Mouse (Mus musculus) heart, embryonic 10.5 days (tissue): Measurements from ENCODE around the gene Mknk2. TPM values are rescaled to one million over a fixed set of nuclear protein-coding genes. Genes with fewer than 3 reads are reported as not detected.

Experiments
- DNase-seq: peaks from one replicate; pipeline ENCODE4 v3.0.0-alpha.2; 2017; ENCODE audit warnings: low spot score
- H3K27ac ChIP-seq: fragments of 300-500 bp; sonication (generic); 2 replicates; pipeline ENCODE4 v1.5.1; 2016; ENCODE audit warnings: mild to moderate bottlenecking
- H3K27me3 ChIP-seq: fragments of 300-500 bp; sonication (generic); 2 replicates; pipeline ENCODE4 v1.6.1; 2016; ENCODE audit warnings: mild to moderate bottlenecking; ENCODE audit not compliant: poor library complexity, insufficient read depth, severe bottlenecking
- H3K36me3 ChIP-seq: fragments of 300-500 bp; sonication (generic); 2 replicates; pipeline ENCODE4 v1.6.1; 2016; ENCODE audit warnings: mild to moderate bottlenecking, moderate library complexity
- H3K4me1 ChIP-seq: fragments of 300-500 bp; sonication (generic); 2 replicates; pipeline ENCODE4 v1.6.1; 2016; ENCODE audit warnings: mild to moderate bottlenecking
- H3K4me3 ChIP-seq: fragments of 300-500 bp; sonication (generic); 2 replicates; pipeline ENCODE4 v1.5.1; 2016; ENCODE audit warnings: mild to moderate bottlenecking, moderate library complexity
- H3K9me3 ChIP-seq: fragments of 300-500 bp; sonication (generic); 2 replicates; pipeline ENCODE4 v1.6.1; 2016; ENCODE audit warnings: mild to moderate bottlenecking, moderate library complexity
- WGBS: fragments of 180-500 bp; shearing (Covaris S2); methylation state at CpG from one replicate; pipeline ENCODE4 v1.1.7; 2016; 5-methylcytosine and 5-hydroxymethylcytosine counted together
- polyA plus RNA-seq: library from polyadenylated mRNA; unstranded; fragments of >200 nt; fragmentation: Nextera tagmentation; extraction: Ambion mirVana; gene quantifications from 2 replicates; pipeline ENCODE4 v1.2.1, GENCODE M21; 2016

The Mknk2 gene
- polyA plus RNA-seq, 1 experiment from 2014 or later, result 92.0 TPM

DNA sequence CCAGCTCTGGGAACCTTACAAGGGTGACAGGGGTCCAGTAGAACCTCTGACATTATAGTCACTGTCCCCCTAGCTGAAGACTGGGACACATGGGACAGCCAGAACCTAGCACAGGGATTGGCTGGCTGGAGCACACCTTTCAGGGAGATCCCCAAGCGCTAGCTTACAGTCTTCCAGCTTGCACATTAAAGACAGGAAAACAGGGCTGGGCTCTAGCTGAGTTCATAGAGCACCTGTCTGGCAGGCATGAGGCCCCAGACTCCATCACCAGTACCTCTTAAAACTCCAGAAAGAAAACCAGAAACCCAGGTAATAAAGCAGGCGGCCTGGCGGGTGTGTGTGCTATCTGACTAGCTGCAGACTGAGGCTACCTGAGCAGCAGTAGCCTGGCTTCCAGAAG, 4.2 kb downstream of the Mknk2 start:
- H3K27me3 ChIP-seq, result no peaks in the 10 kb centered on the region
- no peaks in the 10 kb centered on the region for H3K9me3 ChIP-seq
- H3K4me1 ChIP-seq, result peaks cover 71% of the 10 kb centered on the region
- DNase-seq, result no peak
- H3K36me3 ChIP-seq, result peaks cover 45% of the 10 kb centered on the region
- peak overlapping the region; percentile 95; the same call in 1 of the 2 replicates for H3K4me3 ChIP-seq
- WGBS, result 96% methylated on average over 3 of the region's 3 CpGs
- H3K27ac ChIP-seq, result peak overlapping the region; percentile 98; the same call in 1 of the 2 replicates

DNA sequence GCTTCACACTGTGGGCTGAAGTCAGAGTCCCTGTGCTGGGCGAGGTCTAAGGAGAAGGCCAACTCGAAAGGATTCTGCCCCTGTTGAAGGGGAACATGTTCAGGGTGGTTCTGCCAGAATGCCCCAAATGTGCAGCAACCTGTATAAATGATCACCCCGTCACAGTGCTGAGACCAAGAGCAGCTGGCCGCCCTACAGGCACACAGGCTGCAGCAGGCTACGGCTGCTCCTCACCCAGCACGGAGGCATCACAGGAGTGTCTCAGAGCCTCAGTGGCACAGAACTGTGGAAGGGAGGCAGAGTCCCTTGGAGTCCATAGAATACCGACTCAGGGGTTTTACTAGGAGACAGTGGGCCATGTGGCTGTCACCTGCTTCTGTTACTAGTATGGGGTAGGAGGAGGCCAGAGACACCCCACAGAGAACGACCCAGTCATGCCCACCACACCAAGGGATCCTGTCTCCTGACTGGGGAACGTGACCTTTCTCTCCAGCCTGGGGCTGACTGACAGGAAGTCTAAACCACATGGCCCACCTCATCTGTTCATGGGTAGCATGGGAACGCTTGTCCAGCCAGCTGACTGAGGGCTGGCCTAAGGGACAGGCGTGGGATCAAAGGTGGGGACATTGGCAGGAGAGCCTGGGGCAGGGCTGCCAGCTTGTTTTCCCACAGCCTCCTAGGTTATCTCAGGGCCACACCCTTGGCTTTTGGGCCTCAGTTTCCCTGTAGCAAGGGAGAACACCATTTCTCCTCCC, 5.8 kb downstream of the Mknk2 start:
- DNase-seq, result no peak
- Histone ChIP-seq H3K27me3 (no peaks in the 10 kb centered on the region), H3K9me3 (no peaks in the 10 kb centered on the region), H3K36me3 (peaks cover 61% of the 10 kb centered on the region), H3K27ac (0 out of 2 replicates have a peak overlapping the region, but pooled peaks have one; percentile 9), H3K4me3 (no peak overlapping the region), H3K4me1 (peaks cover 55% of the 10 kb centered on the region)
- WGBS, result 84% methylated on average over 11 of the region's 11 CpGs

DNA sequence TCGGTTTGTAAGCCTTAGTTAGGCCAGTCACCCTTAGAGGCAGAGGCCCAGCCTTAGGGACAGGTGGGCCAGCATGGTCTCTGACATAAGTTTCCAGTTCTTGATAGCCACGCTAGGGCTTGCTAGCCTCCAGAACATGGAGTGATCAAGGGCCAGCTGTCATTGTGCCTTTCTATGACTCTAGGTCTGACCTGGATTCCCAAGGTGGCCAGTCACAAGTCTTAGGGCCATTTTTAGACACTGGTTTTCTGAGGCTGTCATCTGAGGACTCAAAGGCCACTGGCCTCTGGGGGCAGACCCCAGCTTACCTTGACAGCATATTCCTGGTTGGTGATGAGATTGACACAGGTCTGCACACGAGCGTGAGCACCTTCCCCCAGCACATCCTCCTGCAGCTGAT, 6.7 kb downstream of the Mknk2 start:
- no peaks in the 10 kb centered on the region for H3K27me3 ChIP-seq
- no peaks in the 10 kb centered on the region for H3K9me3 ChIP-seq
- no peak overlapping the region for H3K4me3 ChIP-seq
- H3K36me3 ChIP-seq, result peaks cover 69% of the 10 kb centered on the region
- DNase-seq, result no peak
- no peak overlapping the region for H3K27ac ChIP-seq
- 90% methylated on average over 4 of the region's 4 CpGs for WGBS
- H3K4me1 ChIP-seq, result peaks cover 55% of the 10 kb centered on the region

DNA sequence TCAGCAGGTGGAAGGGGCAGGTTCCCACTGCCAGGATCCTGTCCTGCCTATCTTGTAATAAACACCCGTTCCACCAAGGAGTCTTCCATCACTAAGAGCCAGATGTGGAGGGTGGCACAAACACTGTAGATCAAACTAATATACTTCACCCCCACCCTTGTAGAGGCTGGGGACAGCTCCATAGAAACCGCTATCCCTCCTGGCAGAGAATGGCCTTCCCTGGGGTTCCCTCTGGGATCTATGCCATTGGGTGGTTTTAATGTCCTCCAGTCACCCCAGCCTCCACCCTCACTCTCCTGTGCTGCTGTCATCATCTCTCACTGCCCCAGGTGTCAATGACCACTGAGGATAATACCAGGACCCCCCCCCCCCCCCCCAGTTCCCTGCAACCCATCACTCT, 7.4 kb downstream of the Mknk2 start:
- H3K4me3 ChIP-seq, result no peak overlapping the region
- H3K27ac ChIP-seq, result no peak overlapping the region
- H3K36me3 ChIP-seq, result peaks cover 74% of the 10 kb centered on the region
- H3K4me1 ChIP-seq, result peaks cover 62% of the 10 kb centered on the region
- H3K9me3 ChIP-seq, result no peaks in the 10 kb centered on the region
- WGBS, result 94% methylated on average over 2 of the region's 2 CpGs
- DNase-seq, result no peak
- H3K27me3 ChIP-seq, result no peaks in the 10 kb centered on the region

DNA sequence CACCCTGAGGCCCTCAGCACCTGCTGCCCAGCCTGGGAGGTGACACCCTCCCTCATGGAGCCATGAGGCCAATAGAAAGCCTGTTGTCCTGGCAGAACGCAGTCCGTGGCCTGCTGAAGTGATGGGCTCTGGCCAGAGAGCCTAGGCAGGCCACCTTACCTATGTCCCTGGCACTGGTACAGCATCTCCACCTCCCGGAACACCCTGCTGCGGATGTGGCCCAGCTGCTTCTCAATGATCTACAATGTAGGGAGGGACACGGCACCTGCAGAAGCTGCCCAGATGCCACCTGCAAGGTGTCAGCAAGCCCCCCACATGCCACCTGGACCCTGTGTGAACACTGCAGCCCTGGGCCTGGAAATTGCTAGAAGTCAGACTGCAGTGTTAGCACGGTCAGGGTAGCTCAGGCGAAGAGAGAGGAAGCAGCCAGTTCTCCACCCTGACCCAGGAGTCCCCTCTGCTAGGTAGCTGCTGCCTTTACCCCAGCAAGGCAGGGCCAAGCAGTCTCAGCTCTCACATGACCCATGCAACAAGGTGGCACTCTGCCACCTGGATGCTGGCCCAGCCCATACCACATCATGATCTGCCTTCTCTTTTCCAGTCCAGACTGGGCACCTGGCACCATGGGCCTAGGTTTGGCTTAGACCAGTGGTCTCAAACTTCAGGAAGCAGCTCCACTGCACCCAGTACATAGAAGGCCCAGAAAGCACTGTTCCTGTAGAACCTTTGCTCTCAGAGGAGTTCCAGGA, 8.0 kb downstream of the Mknk2 start:
- no peak for DNase-seq
- Histone ChIP-seq H3K27me3 (no peaks in the 10 kb centered on the region), H3K4me1 (peaks cover 65% of the 10 kb centered on the region), H3K4me3 (no peak overlapping the region), H3K9me3 (no peaks in the 10 kb centered on the region), H3K36me3 (peaks cover 74% of the 10 kb centered on the region), H3K27ac (0 out of 2 replicates have a peak overlapping the region, but pooled peaks have one; percentile 0)
- WGBS, result 91% methylated on average over 7 of the region's 7 CpGs

DNA sequence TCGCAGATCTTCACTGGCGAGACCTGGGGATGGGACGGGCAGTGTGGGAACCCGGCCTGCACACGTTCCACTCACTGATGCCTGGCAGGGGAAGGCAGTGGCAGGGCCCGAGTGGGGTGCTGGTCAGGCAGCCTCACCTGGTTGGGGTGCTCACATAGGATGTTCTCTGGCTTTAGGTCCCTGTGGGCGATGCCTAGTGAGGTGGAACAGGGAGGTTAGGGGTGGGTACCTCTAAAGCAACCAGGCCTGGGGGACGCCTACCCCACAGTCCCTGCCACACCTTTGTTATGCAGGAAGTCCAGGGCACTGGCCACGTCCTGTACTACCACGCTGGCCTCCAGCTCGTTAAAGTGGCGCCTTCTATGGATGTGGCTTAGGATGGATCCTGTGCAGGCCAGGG, 8.9 kb downstream of the Mknk2 start:
- no peaks in the 10 kb centered on the region for H3K27me3 ChIP-seq
- H3K27ac ChIP-seq, result no peak overlapping the region
- peaks cover 74% of the 10 kb centered on the region for H3K36me3 ChIP-seq
- no peak overlapping the region for H3K4me3 ChIP-seq
- DNase-seq, result no peak
- H3K9me3 ChIP-seq, result no peaks in the 10 kb centered on the region
- peaks cover 65% of the 10 kb centered on the region for H3K4me1 ChIP-seq
- WGBS, result 87% methylated on average over 12 of the region's 12 CpGs

DNA sequence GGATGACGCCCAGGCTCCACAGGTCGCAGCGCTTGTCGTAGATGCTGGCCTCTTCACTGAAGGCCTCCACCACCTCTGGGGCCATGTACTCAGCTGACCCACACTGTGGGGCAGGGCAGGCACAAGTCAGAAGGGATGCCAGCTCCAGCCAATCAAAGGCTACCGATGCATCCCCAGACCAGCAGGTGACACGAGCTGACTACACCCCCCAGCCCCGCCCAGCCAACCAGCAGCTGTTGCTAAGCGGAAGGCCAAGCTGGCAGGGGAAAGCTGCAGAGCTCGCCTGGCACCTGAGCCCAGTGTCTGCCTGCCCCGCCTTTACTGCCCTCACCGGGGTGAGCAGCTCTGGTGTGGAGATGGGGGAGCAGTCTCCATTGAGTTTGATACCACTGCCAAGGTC, 9.3 kb downstream of the Mknk2 start:
- H3K27me3 ChIP-seq, result no peaks in the 10 kb centered on the region
- WGBS, result 84% methylated on average over 11 of the region's 11 CpGs
- no peaks in the 10 kb centered on the region for H3K9me3 ChIP-seq
- peaks cover 71% of the 10 kb centered on the region for H3K36me3 ChIP-seq
- H3K27ac ChIP-seq, result no peak overlapping the region
- H3K4me3 ChIP-seq, result no peak overlapping the region
- no peak for DNase-seq
- H3K4me1 ChIP-seq, result peaks cover 65% of the 10 kb centered on the region

DNA sequence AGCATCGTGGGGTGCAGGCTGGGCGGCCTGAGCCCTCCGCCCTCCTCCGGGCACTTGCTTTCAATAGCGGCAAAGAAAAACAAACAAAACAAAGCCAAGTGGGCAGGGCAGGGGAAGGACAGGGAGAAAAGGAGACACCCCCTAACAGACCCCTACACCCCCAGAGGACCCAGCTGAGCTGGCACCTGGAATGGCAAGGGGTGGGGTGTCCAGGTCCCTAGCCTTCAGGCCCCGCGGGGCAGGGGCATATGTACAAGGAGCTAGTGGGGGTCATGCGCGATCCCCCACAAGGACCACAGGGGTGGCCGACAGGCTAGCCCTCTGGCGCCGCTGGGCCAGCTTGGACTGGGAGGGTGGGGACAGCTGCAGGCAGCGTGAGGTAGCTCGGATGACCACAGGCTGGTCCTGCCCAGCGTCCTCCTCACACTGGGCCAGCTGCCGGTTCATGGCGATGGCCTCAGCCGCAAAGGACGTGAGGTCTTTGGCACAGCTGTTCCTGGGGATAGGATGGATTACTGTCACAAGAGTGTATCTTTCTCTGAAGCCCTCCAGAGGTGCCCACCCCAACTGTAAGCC, 11.0 kb downstream of the Mknk2 start:
- Histone ChIP-seq H3K9me3 (no peaks in the 10 kb centered on the region), H3K36me3 (peaks cover 62% of the 10 kb centered on the region), H3K4me1 (peaks cover 59% of the 10 kb centered on the region), H3K4me3 (no peak overlapping the region), H3K27ac (no peak overlapping the region; the same call in 1 of the 2 replicates), H3K27me3 (no peaks in the 10 kb centered on the region)
- WGBS, result 85% methylated on average over 19 of the region's 19 CpGs
- no peak for DNase-seq

DNA sequence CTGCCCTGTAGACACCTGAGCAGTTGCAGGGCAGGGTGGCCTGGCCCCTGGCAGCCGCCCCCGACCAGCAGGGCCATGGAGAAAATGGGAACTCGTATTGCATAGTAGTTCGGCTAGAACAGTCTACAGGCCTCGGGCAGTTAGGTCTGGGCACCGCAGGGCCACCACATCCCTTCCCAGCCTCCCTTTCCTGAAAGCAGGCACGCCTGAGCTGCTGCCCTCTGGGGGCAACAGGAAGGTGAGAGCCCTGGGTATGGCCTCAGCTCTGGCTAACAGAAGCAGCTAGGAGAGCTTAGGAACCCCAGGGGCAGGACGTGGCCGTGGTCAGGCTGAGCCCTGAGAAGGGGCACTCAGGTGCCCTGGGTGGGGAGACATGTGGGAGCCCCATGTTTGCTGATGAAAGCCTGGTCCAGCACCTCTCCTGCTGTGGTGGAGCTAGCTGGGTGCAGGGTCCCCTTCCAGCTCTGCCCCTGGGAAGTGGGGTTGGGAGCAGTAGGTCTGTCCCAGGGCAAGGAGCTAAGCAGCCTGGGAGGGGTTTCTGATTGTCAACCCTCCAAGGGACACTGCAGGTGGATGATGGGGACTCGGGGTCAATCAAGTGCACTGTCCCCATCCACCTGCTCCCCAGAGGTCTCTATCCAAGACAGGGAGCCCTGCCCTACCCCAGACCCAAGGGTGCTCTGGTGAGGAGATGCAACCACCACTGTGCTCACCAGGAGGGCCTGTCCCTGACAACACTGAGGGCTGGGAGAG, 11.8 kb downstream of the Mknk2 start:
- peaks cover 52% of the 10 kb centered on the region for H3K4me1 ChIP-seq
- H3K27ac ChIP-seq, result no peak overlapping the region; the same call in 1 of the 2 replicates
- H3K9me3 ChIP-seq, result no peaks in the 10 kb centered on the region
- no peaks in the 10 kb centered on the region for H3K27me3 ChIP-seq
- 0 out of 2 replicates have a peak overlapping the region, but pooled peaks have one; percentile 7 for H3K4me3 ChIP-seq
- WGBS, result 78% methylated on average over 10 of the region's 10 CpGs
- no peak for DNase-seq
- H3K36me3 ChIP-seq, result peaks cover 54% of the 10 kb centered on the region

DNA sequence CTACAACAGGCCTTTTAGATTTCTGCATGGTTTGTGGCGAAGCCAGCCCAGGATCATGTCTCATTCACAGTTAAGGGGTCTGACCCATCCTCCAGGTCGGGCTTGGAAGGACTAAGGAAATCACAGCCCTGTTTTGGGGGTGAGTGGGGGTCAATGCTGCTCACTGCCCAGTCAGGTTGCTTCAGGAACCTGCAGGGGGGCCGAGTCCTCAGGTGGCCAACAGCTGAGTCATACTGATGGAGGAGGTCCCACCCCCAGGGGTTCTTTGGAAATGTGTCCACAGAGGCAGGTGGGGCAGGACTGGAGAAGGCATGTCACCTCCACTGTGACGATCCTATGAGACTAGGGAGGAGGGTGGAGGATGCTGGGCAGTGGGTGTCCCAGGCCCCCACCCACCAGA, 12.5 kb downstream of the Mknk2 start:
- H3K27ac ChIP-seq, result 0 out of 2 replicates have a peak overlapping the region, but pooled peaks have one; percentile 30

DNA sequence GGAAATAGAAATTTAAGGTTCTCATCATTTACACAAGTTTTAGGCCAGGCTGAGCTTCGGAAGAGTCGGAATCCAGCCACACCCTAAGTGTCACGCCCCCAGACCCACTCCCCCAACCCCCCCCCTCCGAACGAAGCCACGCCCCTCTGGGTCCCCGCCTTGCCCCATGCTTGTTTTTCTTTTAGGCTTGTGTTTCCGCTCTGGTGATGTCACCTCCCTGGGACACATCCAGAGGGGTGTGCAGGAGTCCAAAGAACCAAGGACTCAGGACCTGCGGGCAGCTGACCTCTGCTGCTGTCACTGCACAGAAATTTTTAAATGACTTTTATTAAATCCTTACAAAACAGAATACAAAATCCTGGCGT, 12.9 kb downstream of the Mknk2 start:
- 8% methylated on average over 10 of the region's 10 CpGs for WGBS
- peaks cover 49% of the 10 kb centered on the region for H3K4me1 ChIP-seq
- H3K27me3 ChIP-seq, result no peaks in the 10 kb centered on the region
- H3K27ac ChIP-seq, result peak overlapping the region; percentile 79
- H3K9me3 ChIP-seq, result no peaks in the 10 kb centered on the region
- DNase-seq, result no peak
- peak overlapping the region; percentile 32 for H3K4me3 ChIP-seq
- H3K36me3 ChIP-seq, result peaks cover 43% of the 10 kb centered on the region

More for the DNA sequence above, 12.5 kb downstream of the Mknk2 start:
- 63% methylated on average over 4 of the region's 4 CpGs for WGBS
- Histone ChIP-seq H3K9me3 (no peaks in the 10 kb centered on the region), H3K36me3 (peaks cover 47% of the 10 kb centered on the region), H3K27me3 (no peaks in the 10 kb centered on the region), H3K4me1 (peaks cover 49% of the 10 kb centered on the region), H3K4me3 (no peak overlapping the region)
- DNase-seq, result no peak

DNA sequence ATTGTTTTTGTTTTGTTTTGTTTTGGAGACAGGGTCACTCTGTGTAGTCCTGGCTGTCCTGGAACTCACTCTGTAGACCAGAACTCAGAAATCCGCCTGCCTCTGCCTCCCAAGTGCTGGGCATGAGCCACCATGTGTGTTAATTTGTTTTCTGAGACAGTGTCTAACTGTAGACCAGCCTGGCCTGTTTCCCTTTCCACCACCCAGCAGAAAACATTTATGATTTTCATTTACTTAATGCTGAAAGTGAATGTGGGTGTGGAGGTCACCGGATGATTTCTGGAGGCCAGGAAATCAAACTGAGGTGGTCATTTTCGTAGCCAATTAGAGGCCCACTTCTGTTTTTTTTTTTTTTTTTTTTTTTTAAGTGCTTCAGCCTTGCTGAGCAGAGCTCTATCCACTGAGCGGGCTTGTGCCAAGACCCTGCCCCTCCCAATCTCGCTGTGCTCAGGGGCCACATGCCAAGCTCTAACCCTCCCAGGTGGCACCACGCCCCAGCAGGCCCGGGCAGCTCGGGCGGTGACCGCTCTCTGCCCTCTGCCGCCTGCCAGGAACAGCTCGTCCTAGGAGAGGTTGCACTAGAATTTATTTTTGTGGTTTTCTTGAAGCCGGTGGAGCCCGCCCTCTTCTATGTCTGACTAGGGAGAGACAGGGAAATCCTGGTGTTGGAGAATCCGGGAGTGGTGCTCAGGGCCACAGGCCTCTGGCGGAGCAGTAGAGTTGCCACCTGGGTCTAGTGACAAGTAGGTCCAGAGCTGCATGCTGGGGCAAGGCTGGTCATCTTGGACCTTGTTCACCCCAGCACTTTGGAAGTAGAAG, 13.5 kb downstream of the Mknk2 start:
- Histone ChIP-seq H3K36me3 (peaks cover 37% of the 10 kb centered on the region), H3K27ac (peak overlapping the region; percentile 79), H3K4me1 (peaks cover 49% of the 10 kb centered on the region), H3K9me3 (no peaks in the 10 kb centered on the region), H3K27me3 (no peaks in the 10 kb centered on the region), H3K4me3 (peak overlapping the region; percentile 32)
- 29% methylated on average over 16 of the region's 16 CpGs for WGBS
- DNase-seq, result no peak
